Mouse (Mus musculus) heart, embryonic 16.5 days (tissue): ENCODE measurements around the gene Gm6583. TPM values are rescaled to one million over a fixed set of nuclear protein-coding genes. Genes with fewer than 3 reads are reported as not detected.

ENCODE experiments used
- ATAC-seq: fragments of 200-750 bp; cut with Nextera tagmentation; replicated peaks from 2 replicates; pipeline ENCODE4 v1.8.0; 2017; ENCODE audit warnings: moderate number of reproducible peaks; ENCODE audit not compliant: insufficient read depth, low FRiP score; ENCODE audit errors: extremely low read depth
- H3K27ac ChIP-seq: fragments of 300-500 bp; sonication (generic); 2 replicates; pipeline ENCODE4 v1.5.1; 2014; ENCODE audit warnings: mild to moderate bottlenecking, low read length, control low read depth, moderate library complexity
- H3K27me3 ChIP-seq: fragments of 300-500 bp; sonication (generic); 2 replicates; pipeline ENCODE4 v1.6.1; 2014; ENCODE audit warnings: low read length, mixed read lengths; ENCODE audit not compliant: control insufficient read depth, insufficient read depth
- H3K36me3 ChIP-seq: fragments of 300-500 bp; sonication (generic); 2 replicates; pipeline ENCODE4 v1.6.1; 2014; ENCODE audit not compliant: control insufficient read depth, insufficient read depth
- H3K4me1 ChIP-seq: fragments of 300-500 bp; sonication (generic); 2 replicates; pipeline ENCODE4 v1.6.1; 2014; ENCODE audit warnings: low read length, mixed read lengths; ENCODE audit not compliant: control insufficient read depth, insufficient read depth
- H3K4me2 ChIP-seq: fragments of 300-500 bp; sonication (generic); 2 replicates; pipeline ENCODE4 v1.6.1; 2014; ENCODE audit warnings: low read depth, mild to moderate bottlenecking, control low read depth, low read length
- H3K4me3 ChIP-seq: fragments of 300-500 bp; sonication (generic); 2 replicates; pipeline ENCODE4 v1.5.1; 2014; ENCODE audit warnings: mild to moderate bottlenecking, control low read depth, low read length
- H3K9ac ChIP-seq: fragments of 300-500 bp; sonication (generic); 2 replicates; pipeline ENCODE4 v1.6.1; 2014; ENCODE audit warnings: low read length, control low read depth
- H3K9me3 ChIP-seq: fragments of 300-500 bp; sonication (generic); replicated peaks from 2 replicates; pipeline ENCODE4 v1.6.1; 2016; ENCODE audit warnings: low read length; ENCODE audit not compliant: control insufficient read depth
- WGBS: fragments of 180-500 bp; shearing (Covaris S2); extraction: QIAGEN DNeasy Blood & Tissue Kit; methylation state at CpG from one replicate; pipeline ENCODE4 v1.1.7; 2014; 5-methylcytosine and 5-hydroxymethylcytosine counted together
- polyA plus RNA-seq: library from polyadenylated mRNA; unstranded; fragments of >200 nt; fragmentation: Nextera tagmentation; extraction: Ambion mirVana; gene quantifications from 2 replicates; pipeline ENCODE4 v1.2.1, GENCODE M21; 2015

Gm6583 gene
- polyA plus RNA-seq, result 0.06 and 0.16 TPM in 2 replicates

DNA sequence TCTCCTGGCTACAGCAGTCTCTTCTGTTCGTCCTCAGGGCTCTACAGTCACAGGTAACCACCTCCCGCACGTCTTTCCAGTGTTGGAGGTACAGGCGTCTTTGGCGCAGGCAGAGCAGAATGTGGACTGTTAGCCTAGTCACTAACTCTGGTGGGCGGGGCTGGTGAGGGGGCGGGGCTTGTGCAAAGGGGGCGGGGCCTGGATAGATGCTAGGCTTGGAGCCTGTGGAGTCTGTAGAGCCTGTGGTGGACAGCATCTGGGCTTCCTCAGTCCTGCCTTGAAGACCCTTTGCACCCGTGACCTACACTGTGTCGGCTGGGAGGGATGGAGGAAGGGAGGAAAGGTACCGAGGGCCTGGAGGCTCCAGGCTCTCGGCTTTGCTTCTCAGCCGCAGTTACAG, at the start of gene Gm6583:
Gm6583 (minus strand) TSS at position 124 of the 400 bp plus-strand sequence.
- H3K4me1 ChIP-seq, result 0 out of 2 replicates have a peak, but pooled peaks cover 5% of the 10 kb centered on the region
- ATAC-seq, result no peak
- H3K36me3 ChIP-seq, result 0 out of 2 replicates have a peak, but pooled peaks cover 6% of the 10 kb centered on the region
- H3K27me3 ChIP-seq, result no peaks in the 10 kb centered on the region
- H3K4me3 ChIP-seq, result no peak within 1 kb of the TSS
- no peak within 1 kb of the TSS for H3K27ac ChIP-seq
- no peaks in the 10 kb centered on the region for H3K9me3 ChIP-seq
- 55% methylated on average over 13 of the region's 13 CpGs for WGBS
- H3K4me2 ChIP-seq, result no peak within 1 kb of the TSS
- no peak within 1 kb of the TSS for H3K9ac ChIP-seq

GRCm38 (mm10) chr5:112402437-112402836, 46.6 kb upstream of the Gm6583 start:
- no peak for ATAC-seq
- no peak overlapping the region for H3K4me2 ChIP-seq
- 54% methylated on average over 3 of the region's 3 CpGs for WGBS

GRCm38 (mm10) chr5:112399284-112399683, 43.5 kb upstream of the Gm6583 start:
- Histone ChIP-seq H3K27me3 (peaks cover 21% of the 10 kb centered on the region), H3K36me3 (no peaks in the 10 kb centered on the region), H3K9me3 (no peaks in the 10 kb centered on the region), H3K4me1 (peaks cover 2% of the 10 kb centered on the region; the same call in 1 of the 2 replicates), H3K27ac (no peak overlapping the region), H3K4me3 (no peak overlapping the region), H3K9ac (no peak overlapping the region), H3K4me2 (no peak overlapping the region)
- no peak for ATAC-seq
- WGBS, result 57% methylated on average over 10 of the region's 10 CpGs

More at GRCm38 (mm10) chr5:112402437-112402836, 46.6 kb upstream of the Gm6583 start:
- Histone ChIP-seq H3K4me1 (peaks cover 4% of the 10 kb centered on the region; the same call in 1 of the 2 replicates), H3K27me3 (0 out of 2 replicates have a peak, but pooled peaks cover 3% of the 10 kb centered on the region), H3K27ac (no peak overlapping the region), H3K9ac (no peak overlapping the region), H3K36me3 (no peaks in the 10 kb centered on the region), H3K9me3 (no peaks in the 10 kb centered on the region), H3K4me3 (no peak overlapping the region)

DNA sequence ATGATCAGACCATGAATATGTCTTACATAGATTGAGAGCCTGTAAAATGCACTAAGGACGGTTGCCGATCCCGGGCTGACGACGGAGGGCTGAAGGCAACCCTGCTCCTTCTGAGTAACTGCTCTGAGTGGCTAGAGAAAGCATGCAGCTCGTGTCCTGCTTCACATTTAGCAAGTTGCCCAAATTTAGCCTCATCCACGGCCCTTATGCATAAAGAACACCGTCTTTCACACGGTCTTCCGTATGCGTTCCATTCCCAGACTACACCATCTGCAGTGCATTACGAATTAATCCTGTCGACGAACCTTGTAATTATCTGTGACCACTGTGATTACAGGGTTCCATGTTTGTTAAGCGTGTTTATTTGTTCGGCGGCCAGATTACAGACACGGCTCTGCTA, 40.2 kb upstream of the Gm6583 start:
- no peak overlapping the region for H3K4me3 ChIP-seq
- no peaks in the 10 kb centered on the region for H3K36me3 ChIP-seq
- WGBS, result 74% methylated on average over 18 of the region's 18 CpGs
- peaks cover 6% of the 10 kb centered on the region; the same call in 1 of the 2 replicates for H3K4me1 ChIP-seq
- H3K27me3 ChIP-seq, result peaks cover 52% of the 10 kb centered on the region
- no peak overlapping the region for H3K4me2 ChIP-seq
- no peaks in the 10 kb centered on the region for H3K9me3 ChIP-seq
- H3K9ac ChIP-seq, result no peak overlapping the region
- no peak overlapping the region for H3K27ac ChIP-seq
- ATAC-seq, result no peak

- Histone ChIP-seq H3K27ac (no peak within 1 kb of the TSS), H3K9ac (peak within 1 kb of the TSS; percentile 63), H3K36me3 (no peaks in the 10 kb centered on the region), H3K4me1 (peaks cover 6% of the 10 kb centered on the region; the same call in 1 of the 2 replicates), H3K27me3 (peaks cover 52% of the 10 kb centered on the region), H3K4me3 (peak within 1 kb of the TSS; percentile 62), H3K9me3 (no peaks in the 10 kb centered on the region), H3K4me2 (peak within 1 kb of the TSS; percentile 83)
- 5% methylated on average over 28 of the region's 67 CpGs for WGBS
- peak; percentile 46 for ATAC-seq
These were observed 39.1 kb upstream of the Gm6583 start, which contains the start of gene Asphd2 for GRCm38 (mm10) chr5:112394779-112395443. Gene Asphd2 (minus strand): TSS chr5:112394866.

GRCm38 (mm10) chr5:112394415-112394763, 38.6 kb upstream of the Gm6583 start:
- no peak overlapping the region for H3K27ac ChIP-seq
- peaks cover 57% of the 10 kb centered on the region for H3K27me3 ChIP-seq
- H3K4me2 ChIP-seq, result peak overlapping the region; percentile 83
- H3K4me3 ChIP-seq, result peak overlapping the region; percentile 62
- H3K9ac ChIP-seq, result peak overlapping the region; percentile 63
- WGBS, result 2% methylated on average over 23 of the region's 28 CpGs
- peaks cover 6% of the 10 kb centered on the region; the same call in 1 of the 2 replicates for H3K4me1 ChIP-seq
- ATAC-seq, result peak; percentile 30; the same call in 1 of the 2 replicates
- H3K9me3 ChIP-seq, result no peaks in the 10 kb centered on the region
- no peaks in the 10 kb centered on the region for H3K36me3 ChIP-seq

DNA sequence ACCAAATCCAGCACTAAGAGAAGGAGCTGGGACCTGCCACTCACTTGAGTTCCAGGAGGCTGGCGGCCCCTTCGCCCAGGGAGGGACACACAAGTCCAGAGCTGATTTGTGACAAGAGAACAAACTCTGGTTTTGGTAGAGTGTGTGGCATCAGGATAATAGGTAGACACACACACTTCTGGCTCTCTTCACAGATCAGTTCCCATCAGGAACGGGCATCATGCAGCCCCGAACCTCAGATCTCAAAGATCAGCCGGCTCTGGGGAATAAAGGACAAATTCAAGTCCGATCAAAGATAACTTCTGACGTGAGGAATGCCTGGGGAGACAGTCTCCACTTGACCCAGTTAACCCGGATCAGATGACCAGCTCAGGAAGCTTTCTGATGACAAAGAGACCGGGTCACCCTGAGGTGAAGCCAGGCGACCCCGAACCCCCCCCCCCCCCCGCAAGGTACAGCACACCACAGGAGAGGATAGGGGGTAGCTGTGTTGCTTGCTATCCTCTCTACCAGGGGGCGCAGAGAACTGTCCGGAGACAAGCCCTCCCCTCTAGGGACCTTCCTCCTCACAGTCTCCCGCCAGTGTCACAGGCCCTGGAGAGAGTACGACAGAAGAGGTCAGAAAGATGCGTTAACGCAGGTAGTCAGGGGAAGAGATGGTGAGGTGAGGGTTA, 38.0 kb upstream of the Gm6583 start:
- ATAC-seq, result no peak
- Histone ChIP-seq H3K4me2 (peak overlapping the region; percentile 83; the same call in 1 of the 2 replicates), H3K4me1 (peaks cover 6% of the 10 kb centered on the region; the same call in 1 of the 2 replicates), H3K4me3 (peak overlapping the region; percentile 62), H3K27ac (no peak overlapping the region), H3K27me3 (peaks cover 57% of the 10 kb centered on the region), H3K9ac (no peak overlapping the region), H3K36me3 (no peaks in the 10 kb centered on the region), H3K9me3 (no peaks in the 10 kb centered on the region)
- WGBS, result 9% methylated on average over 18 of the region's 18 CpGs

- Histone ChIP-seq H3K4me2 (no peak overlapping the region), H3K27ac (no peak overlapping the region), H3K4me1 (peaks cover 6% of the 10 kb centered on the region; the same call in 1 of the 2 replicates), H3K4me3 (no peak overlapping the region), H3K27me3 (peaks cover 57% of the 10 kb centered on the region), H3K9ac (no peak overlapping the region), H3K36me3 (no peaks in the 10 kb centered on the region), H3K9me3 (no peaks in the 10 kb centered on the region)
- ATAC-seq, result no peak
- WGBS, result 50% methylated on average over 27 of the region's 27 CpGs
These were observed 36.0 kb upstream of the Gm6583 start for GRCm38 (mm10) chr5:112391676-112392323.
